Mouse (Mus musculus): Measurements from ENCODE around the gene Akap11. TPM values are rescaled to one million over a fixed set of nuclear protein-coding genes. Genes with fewer than 3 reads are reported as not detected.

Gene Akap11
- polyA plus RNA-seq, 1 experiment, result 12.6 TPM

- TF ChIP-seq POLR2A (IDR thresholded peaks at IDR 0.05; ENCODE audit: borderline replicate concordance, low read depth, low read length) (no peak), CTCF (IDR thresholded peaks at IDR 0.05; ENCODE audit: low read depth, low read length) (no peak)
- no peak overlapping the region for H3K27ac ChIP-seq (ENCODE audit: insufficient read depth, low read depth, low read length)
- no peaks in the 10 kb centered on the region for H3K4me1 ChIP-seq (ENCODE audit: control insufficient read depth, insufficient read depth, low read length)
Measured at GRCm38 (mm10) chr14:78458705-78459104, 77.9 kb downstream of the Akap11 start.

GRCm38 (mm10) chr14:78454970-78455369 lies 81.6 kb downstream of the Akap11 start:
- H3K27ac ChIP-seq (ENCODE audit: insufficient read depth, low read depth, low read length), result no peak overlapping the region
- no peaks in the 10 kb centered on the region for H3K4me1 ChIP-seq (ENCODE audit: control insufficient read depth, insufficient read depth, low read length)
- no peak overlapping the region for H3K4me3 ChIP-seq (ENCODE audit: insufficient read depth, low read length)
- no peak for TF ChIP-seq CTCF (IDR thresholded peaks at IDR 0.05; ENCODE audit: low read depth, low read length)
- TF ChIP-seq POLR2A (IDR thresholded peaks at IDR 0.05; ENCODE audit: borderline replicate concordance, low read depth, low read length), result no peak

More at GRCm38 (mm10) chr14:78458705-78459104, 77.9 kb downstream of the Akap11 start:
- H3K4me3 ChIP-seq (ENCODE audit: insufficient read depth, low read length), result no peak overlapping the region

- TF ChIP-seq CTCF (IDR thresholded peaks at IDR 0.05; ENCODE audit: low read depth, low read length), result no peak
- TF ChIP-seq POLR2A (IDR thresholded peaks at IDR 0.05; ENCODE audit: borderline replicate concordance, low read depth, low read length), result no peak
- H3K4me3 ChIP-seq (ENCODE audit: insufficient read depth, low read length), result no peak overlapping the region
- no peak overlapping the region for H3K27ac ChIP-seq (ENCODE audit: insufficient read depth, low read depth, low read length)
- H3K4me1 ChIP-seq (ENCODE audit: control insufficient read depth, insufficient read depth, low read length), result no peaks in the 10 kb centered on the region
Measured at GRCm38 (mm10) chr14:78448807-78449406, 87.7 kb downstream of the Akap11 start.

- Histone ChIP-seq H3K4me3 (ENCODE audit: insufficient read depth, low read length) (no peak overlapping the region), H3K27ac (ENCODE audit: insufficient read depth, low read depth, low read length) (no peak overlapping the region), H3K4me1 (ENCODE audit: control insufficient read depth, insufficient read depth, low read length) (no peaks in the 10 kb centered on the region)
- TF ChIP-seq CTCF (IDR thresholded peaks at IDR 0.05; ENCODE audit: low read depth, low read length) (no peak), POLR2A (IDR thresholded peaks at IDR 0.05; ENCODE audit: borderline replicate concordance, low read depth, low read length) (no peak)
Measured at GRCm38 (mm10) chr14:78448017-78448416, 88.6 kb downstream of the Akap11 start.

- Histone ChIP-seq H3K4me3 (ENCODE audit: insufficient read depth, low read length) (no peak overlapping the region), H3K4me1 (ENCODE audit: control insufficient read depth, insufficient read depth, low read length) (no peaks in the 10 kb centered on the region), H3K27ac (ENCODE audit: insufficient read depth, low read depth, low read length) (no peak overlapping the region)
- TF ChIP-seq POLR2A (IDR thresholded peaks at IDR 0.05; ENCODE audit: borderline replicate concordance, low read depth, low read length) (no peak), CTCF (IDR thresholded peaks at IDR 0.05; ENCODE audit: low read depth, low read length) (no peak)
Measured at GRCm38 (mm10) chr14:78447542-78447941, 89.1 kb downstream of the Akap11 start.

Other genes with a start within 250 kb of the Akap11 start
- gene Tnfsf11, start 228.8 kb downstream of the Akap11 start, polyA plus RNA-seq (2012; ENCODE audit: insufficient read depth, insufficient read length, missing spikeins), result not detected in 2 replicates
- gene Dgkh, start 196.0 kb upstream of the Akap11 start, polyA plus RNA-seq (2012; ENCODE audit: insufficient read depth, insufficient read length, missing spikeins), result 6.6 and 6.8 TPM in 2 replicates